Mouse (Mus musculus) kidney, adult 18-20 months (tissue): ENCODE measurements around the gene Fam71e1.
A peak's percentile ranks its signal among the peaks of the same experiment; 100 is the strongest.

ENCODE experiments used
- DNase-seq: peaks from one replicate; pipeline ENCODE4 v3.0.0; 2021

The Fam71e1 gene

GRCm38 (mm10) chr7:44501563-44502115 is 5.3 kb downstream of the Fam71e1 start:
- DNase-seq, result peak; percentile 71

- DNase-seq, result no peak
These were observed 11.1 kb downstream of the Fam71e1 start for GRCm38 (mm10) chr7:44507491-44507890.

- DNase-seq, result no peak
These were observed 23.0 kb downstream of the Fam71e1 start for GRCm38 (mm10) chr7:44519240-44519913.

GRCm38 (mm10) chr7:44520990-44521389 is 24.6 kb downstream of the Fam71e1 start:
- no peak for DNase-seq

- peak; percentile 73 for DNase-seq
These were observed 25.3 kb downstream of the Fam71e1 start for GRCm38 (mm10) chr7:44521710-44522109.

- DNase-seq, result no peak
These were observed 26.7 kb downstream of the Fam71e1 start for GRCm38 (mm10) chr7:44523056-44523455.

GRCm38 (mm10) chr7:44524502-44524901 is 28.1 kb downstream of the Fam71e1 start, which contains the start of gene Mybpc2:
Gene Mybpc2 (minus strand): TSS chr7:44524656.
- DNase-seq, result peak; percentile 43

- peak; percentile 92 for DNase-seq
These were observed 28.9 kb downstream of the Fam71e1 start for GRCm38 (mm10) chr7:44525126-44525832.

GRCm38 (mm10) chr7:44526414-44527154 is 30.2 kb downstream of the Fam71e1 start:
- no peak for DNase-seq

- peak; percentile 81 for DNase-seq
These were observed 31.4 kb downstream of the Fam71e1 start for GRCm38 (mm10) chr7:44527483-44528398.

GRCm38 (mm10) chr7:44529518-44529917 is 33.1 kb downstream of the Fam71e1 start:
- no peak for DNase-seq

GRCm38 (mm10) chr7:44530507-44530906 is 34.1 kb downstream of the Fam71e1 start:
- DNase-seq, result no peak

- no peak for DNase-seq
These were observed 34.8 kb downstream of the Fam71e1 start for GRCm38 (mm10) chr7:44531207-44531606.

GRCm38 (mm10) chr7:44531946-44532732 is 35.8 kb downstream of the Fam71e1 start, which contains the start of gene Spib:
Gene Spib (minus strand): TSS chr7:44532071.
- no peak for DNase-seq

- DNase-seq, result no peak
These were observed 36.8 kb downstream of the Fam71e1 start for GRCm38 (mm10) chr7:44532918-44533745.

- DNase-seq, result no peak
These were observed 37.3 kb downstream of the Fam71e1 start for GRCm38 (mm10) chr7:44533746-44534045.

- DNase-seq, result no peak
These were observed 37.9 kb downstream of the Fam71e1 start for GRCm38 (mm10) chr7:44534242-44534641.

- no peak for DNase-seq
These were observed 38.5 kb downstream of the Fam71e1 start for GRCm38 (mm10) chr7:44534656-44535441.
